14 mouse cellular contexts compared by ENCODE assay signal in genomic region chr4:69435390-69435789, GRCm38 (mm10).
"Had no signal": no experiment of that assay in that cellular context is flagged by ENCODE, and none has a peak within 500 bp of the region (broad histone marks: within the 10 kb centered on the region; RNA-seq: fewer than 3 reads in every experiment).

No protein-coding gene starts in this region.

- DNase-seq: cerebellum, adult 8-10 months; cerebellum, adult 9-10 months; cerebellum, adult 9-11 months; cerebellum, postnatal 14 days; cerebellum, postnatal 36 days; embryo, embryonic 11 days; forebrain, postnatal 0 days; gastrocnemius, adult 2 months; gastrocnemius, postnatal 10 days; gastrocnemius, postnatal 14 days; gastrocnemius, postnatal 25 days; gastrocnemius, postnatal 36 days; heart, adult 18-20 months; heart, adult 2 months had no signal
